Mouse (Mus musculus): ENCODE measurements around the gene Dync1i1. TPM values are rescaled to one million over a fixed set of nuclear protein-coding genes. Genes with fewer than 3 reads are reported as not detected.

Dync1i1 gene
- polyA plus RNA-seq, 1 experiment from 2014 or later, result 17.1 TPM

Other genes starting within 250 kb of the Dync1i1 start
- 0.88 and 0.92 TPM in 2 replicates for gene Pdk4, start 229.3 kb upstream of the Dync1i1 start, polyA plus RNA-seq (2015; fragmentation: Nextera tagmentation; extraction: Ambion mirVana)